Mouse (Mus musculus): ENCODE results near the gene Myo1h.

DNA sequence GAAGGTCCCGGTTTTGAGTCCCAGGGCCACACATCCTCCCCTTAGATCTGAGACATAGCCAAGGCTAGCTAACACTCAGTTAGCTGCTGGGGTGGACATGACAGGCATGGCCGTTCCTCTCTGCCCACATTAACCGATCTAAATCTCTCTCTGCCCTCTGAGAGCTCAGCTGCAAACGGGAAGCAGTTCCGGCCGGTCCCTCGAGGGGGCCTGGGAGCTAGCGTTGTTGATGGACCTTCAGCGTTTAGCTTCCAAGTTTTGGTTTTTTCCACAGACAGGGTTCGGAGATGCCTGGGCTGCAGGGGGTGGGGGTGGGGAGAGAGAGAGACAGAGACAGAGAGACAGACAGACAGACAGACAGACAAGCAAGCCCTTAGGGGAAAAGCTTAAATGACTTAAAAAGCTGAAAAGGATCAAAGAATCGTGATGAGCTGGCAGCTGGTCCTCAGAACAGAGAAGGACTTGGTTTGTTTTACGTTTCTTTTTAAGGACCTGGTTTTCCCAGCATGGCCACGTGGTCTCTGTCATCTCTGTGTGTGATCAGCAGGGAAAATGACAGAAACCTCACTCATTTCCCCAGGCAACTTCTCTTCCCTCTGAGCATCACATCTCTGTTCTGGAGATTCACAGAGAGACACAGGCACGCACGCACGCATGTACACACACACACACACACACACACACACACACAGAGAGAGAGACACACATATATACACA lies 35.0 kb downstream of the Myo1h start:
- TF ChIP-seq CTCF (IDR thresholded peaks at IDR 0.05; ENCODE audit: control insufficient read depth, insufficient read depth, insufficient read length) = no peak
- TF ChIP-seq MAX (IDR thresholded peaks at IDR 0.05) = no peak
- TF ChIP-seq USF1 (IDR thresholded peaks at IDR 0.05; ENCODE audit: low read depth) = no peak
- TF ChIP-seq MYOD1 (IDR thresholded peaks at IDR 0.05; ENCODE audit: control insufficient read depth, insufficient read length, low read depth) = no peak
- no peak for TF ChIP-seq CEBPB (IDR thresholded peaks at IDR 0.05; ENCODE audit: low read depth)

Data from C2C12 (cell line).